Mouse (Mus musculus): ENCODE data around the gene Gm6793. TPM values are rescaled to one million over a fixed set of nuclear protein-coding genes. Genes with fewer than 3 reads are reported as not detected.

The Gm6793 gene
- total RNA-seq (2021), result not detected
- long read RNA-seq, experiment 1, result 0 reads
- long read RNA-seq, experiment 2, result 0 reads

- no peak for DNase-seq (ENCODE audit: low spot score)
Measured at GRCm38 (mm10) chr8:112014936-112015335, at the start of gene Gm6793. Gene Gm6793 (minus strand): TSS chr8:112015036.

- peak; percentile 28 for DNase-seq (ENCODE audit: low spot score)
Measured at GRCm38 (mm10) chr8:112061372-112061771, 46.5 kb upstream of the Gm6793 start.

GRCm38 (mm10) chr8:112054456-112054855 lies 39.6 kb upstream of the Gm6793 start:
- no peak for DNase-seq (ENCODE audit: low spot score)

GRCm38 (mm10) chr8:112051537-112051936 lies 36.7 kb upstream of the Gm6793 start:
- no peak for DNase-seq (ENCODE audit: low spot score)

- no peak for DNase-seq (ENCODE audit: low spot score)
Measured at GRCm38 (mm10) chr8:112049984-112050383, 35.1 kb upstream of the Gm6793 start.

- DNase-seq (ENCODE audit: low spot score), result no peak
Measured at GRCm38 (mm10) chr8:112048293-112048692, 33.5 kb upstream of the Gm6793 start.

GRCm38 (mm10) chr8:112045896-112046295 lies 31.1 kb upstream of the Gm6793 start:
- peak; percentile 73 for DNase-seq (ENCODE audit: low spot score)

- DNase-seq (ENCODE audit: low spot score), result no peak
Measured at GRCm38 (mm10) chr8:112045182-112045581, 30.3 kb upstream of the Gm6793 start.

GRCm38 (mm10) chr8:112037521-112037920 lies 22.7 kb upstream of the Gm6793 start:
- no peak for DNase-seq (ENCODE audit: low spot score)

- peak; percentile 54 for DNase-seq (ENCODE audit: low spot score)
Measured at GRCm38 (mm10) chr8:112034603-112035002, 19.8 kb upstream of the Gm6793 start.

- DNase-seq (ENCODE audit: low spot score), result no peak
Measured at GRCm38 (mm10) chr8:112033071-112033470, 18.2 kb upstream of the Gm6793 start.

- DNase-seq (ENCODE audit: low spot score), result no peak
Measured at GRCm38 (mm10) chr8:112030663-112031062, 15.8 kb upstream of the Gm6793 start.

- no peak for DNase-seq (ENCODE audit: low spot score)
Measured at GRCm38 (mm10) chr8:112029455-112029854, 14.6 kb upstream of the Gm6793 start.

GRCm38 (mm10) chr8:112011816-112012242 lies 3.0 kb downstream of the Gm6793 start:
- DNase-seq (ENCODE audit: low spot score), result no peak

GRCm38 (mm10) chr8:112010997-112011815 lies 3.6 kb downstream of the Gm6793 start, which contains the start of the genes Kars and Terf2ip:
Gene Kars (minus strand): TSS chr8:112011323.
Gene Terf2ip (plus strand): TSS chr8:112011398.
- peak; percentile 93 for DNase-seq (ENCODE audit: low spot score)

- no peak for DNase-seq (ENCODE audit: low spot score)
Measured at GRCm38 (mm10) chr8:112009558-112009957, 5.3 kb downstream of the Gm6793 start.

- no peak for DNase-seq (ENCODE audit: low spot score)
Measured at GRCm38 (mm10) chr8:112007669-112008068, 7.2 kb downstream of the Gm6793 start.

GRCm38 (mm10) chr8:112005601-112006000 lies 9.2 kb downstream of the Gm6793 start:
- peak; percentile 49 for DNase-seq (ENCODE audit: low spot score)

GRCm38 (mm10) chr8:112004754-112005153 lies 10.1 kb downstream of the Gm6793 start:
- DNase-seq (ENCODE audit: low spot score), result no peak

- DNase-seq (ENCODE audit: low spot score), result no peak
Measured at GRCm38 (mm10) chr8:111992703-111993039, 22.2 kb downstream of the Gm6793 start.

GRCm38 (mm10) chr8:111992013-111992702 lies 22.7 kb downstream of the Gm6793 start, which contains the start of gene Adat1:
Gene Adat1 (minus strand): TSS chr8:111992302.
- peak; percentile 86 for DNase-seq (ENCODE audit: low spot score)

- no peak for DNase-seq (ENCODE audit: low spot score)
Measured at GRCm38 (mm10) chr8:111991278-111991677, 23.6 kb downstream of the Gm6793 start.

All from gastrocnemius, adult 18-20 months (tissue).